Mouse (Mus musculus) heart, embryonic 16.5 days (tissue): ENCODE results near the gene R3hdml. TPM values are rescaled to one million over a fixed set of nuclear protein-coding genes. Genes with fewer than 3 reads are reported as not detected.
A peak's percentile ranks its signal among the peaks of the same experiment; 100 is the strongest.
"Not testable (repeated sequence)": the region's sequence is repeated elsewhere in the genome, so short reads cannot be mapped to it uniquely, and the experiment has no call there.

ENCODE experiments used
- ATAC-seq: fragments of 200-750 bp; cut with Nextera tagmentation; replicated peaks from 2 replicates; pipeline ENCODE4 v1.8.0; 2017; ENCODE audit warnings: moderate number of reproducible peaks; ENCODE audit not compliant: insufficient read depth, low FRiP score; ENCODE audit errors: extremely low read depth
- H3K27ac ChIP-seq: fragments of 300-500 bp; sonication (generic); 2 replicates; pipeline ENCODE4 v1.5.1; 2014; ENCODE audit warnings: mild to moderate bottlenecking, low read length, control low read depth, moderate library complexity
- H3K27me3 ChIP-seq: fragments of 300-500 bp; sonication (generic); 2 replicates; pipeline ENCODE4 v1.6.1; 2014; ENCODE audit warnings: low read length, mixed read lengths; ENCODE audit not compliant: control insufficient read depth, insufficient read depth
- H3K36me3 ChIP-seq: fragments of 300-500 bp; sonication (generic); 2 replicates; pipeline ENCODE4 v1.6.1; 2014; ENCODE audit not compliant: control insufficient read depth, insufficient read depth
- H3K4me1 ChIP-seq: fragments of 300-500 bp; sonication (generic); 2 replicates; pipeline ENCODE4 v1.6.1; 2014; ENCODE audit warnings: low read length, mixed read lengths; ENCODE audit not compliant: control insufficient read depth, insufficient read depth
- H3K4me2 ChIP-seq: fragments of 300-500 bp; sonication (generic); 2 replicates; pipeline ENCODE4 v1.6.1; 2014; ENCODE audit warnings: low read depth, mild to moderate bottlenecking, control low read depth, low read length
- H3K4me3 ChIP-seq: fragments of 300-500 bp; sonication (generic); 2 replicates; pipeline ENCODE4 v1.5.1; 2014; ENCODE audit warnings: mild to moderate bottlenecking, control low read depth, low read length
- H3K9ac ChIP-seq: fragments of 300-500 bp; sonication (generic); 2 replicates; pipeline ENCODE4 v1.6.1; 2014; ENCODE audit warnings: low read length, control low read depth
- H3K9me3 ChIP-seq: fragments of 300-500 bp; sonication (generic); replicated peaks from 2 replicates; pipeline ENCODE4 v1.6.1; 2016; ENCODE audit warnings: low read length; ENCODE audit not compliant: control insufficient read depth
- WGBS: fragments of 180-500 bp; shearing (Covaris S2); extraction: QIAGEN DNeasy Blood & Tissue Kit; methylation state at CpG from one replicate; pipeline ENCODE4 v1.1.7; 2014; 5-methylcytosine and 5-hydroxymethylcytosine counted together
- polyA plus RNA-seq: library from polyadenylated mRNA; unstranded; fragments of >200 nt; fragmentation: Nextera tagmentation; extraction: Ambion mirVana; gene quantifications from 2 replicates; pipeline ENCODE4 v1.2.1, GENCODE M21; 2015

The R3hdml gene
- polyA plus RNA-seq, 1 experiment from 2014 or later = not detected

DNA sequence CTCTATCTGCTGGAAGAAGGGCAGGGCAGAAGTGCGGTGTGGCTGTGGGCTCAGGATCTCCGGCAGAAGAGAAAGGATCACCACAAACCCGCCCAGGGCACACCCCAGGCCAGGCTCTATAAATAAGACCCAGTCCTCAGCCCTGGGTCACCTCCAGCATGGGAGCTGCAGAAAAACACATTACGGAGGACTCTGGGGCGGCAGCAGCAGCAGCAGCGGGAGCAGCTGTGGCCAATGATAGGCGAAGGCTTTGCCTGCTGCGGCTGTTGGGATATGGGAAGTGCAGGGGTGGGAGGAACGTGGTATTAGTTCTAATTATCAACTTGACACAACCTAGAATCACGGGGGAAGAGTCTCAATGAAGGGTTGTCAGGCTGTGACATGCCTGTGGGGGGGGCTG lies 32.7 kb upstream of the R3hdml start:
- 27% methylated on average over 10 of the region's 10 CpGs for WGBS
- H3K9me3 ChIP-seq = no peaks in the 10 kb centered on the region
- 0 out of 2 replicates have a peak, but pooled peaks cover 6% of the 10 kb centered on the region for H3K27me3 ChIP-seq
- H3K4me2 ChIP-seq = peak overlapping the region; percentile 29; the same call in 1 of the 2 replicates
- no peak for ATAC-seq
- H3K4me1 ChIP-seq = peaks cover 15% of the 10 kb centered on the region
- no peak overlapping the region for H3K9ac ChIP-seq
- H3K36me3 ChIP-seq = no peaks in the 10 kb centered on the region
- H3K27ac ChIP-seq = no peak overlapping the region
- H3K4me3 ChIP-seq = peak overlapping the region; percentile 1; the same call in 1 of the 2 replicates

DNA sequence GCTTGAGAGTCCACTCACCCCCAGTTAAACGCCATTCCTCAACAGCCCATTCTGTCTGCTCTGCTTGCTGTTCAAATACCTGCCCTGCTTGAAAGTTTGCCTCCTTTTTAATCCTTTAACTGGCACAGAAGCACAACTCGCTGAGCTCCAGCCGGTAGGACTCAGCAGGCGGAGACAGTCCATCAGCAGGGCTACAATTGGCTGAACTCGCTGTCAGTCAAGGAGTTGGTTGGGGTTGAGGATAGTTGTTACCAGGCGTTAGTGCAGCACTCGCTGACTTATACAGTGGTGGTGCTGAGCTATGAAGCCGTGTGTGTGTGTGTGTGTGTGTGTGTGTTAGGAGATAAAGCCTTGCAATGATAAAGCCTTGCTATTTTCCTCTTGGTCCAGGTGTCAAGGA lies 31.5 kb upstream of the R3hdml start:
- H3K27me3 ChIP-seq = 0 out of 2 replicates have a peak, but pooled peaks cover 6% of the 10 kb centered on the region
- 84% methylated on average over 8 of the region's 8 CpGs for WGBS
- peaks cover 26% of the 10 kb centered on the region for H3K4me1 ChIP-seq
- H3K27ac ChIP-seq = no peak overlapping the region
- H3K4me2 ChIP-seq = no peak overlapping the region
- no peak overlapping the region for H3K4me3 ChIP-seq
- no peaks in the 10 kb centered on the region for H3K9me3 ChIP-seq
- H3K9ac ChIP-seq = no peak overlapping the region
- no peak for ATAC-seq
- H3K36me3 ChIP-seq = no peaks in the 10 kb centered on the region

DNA sequence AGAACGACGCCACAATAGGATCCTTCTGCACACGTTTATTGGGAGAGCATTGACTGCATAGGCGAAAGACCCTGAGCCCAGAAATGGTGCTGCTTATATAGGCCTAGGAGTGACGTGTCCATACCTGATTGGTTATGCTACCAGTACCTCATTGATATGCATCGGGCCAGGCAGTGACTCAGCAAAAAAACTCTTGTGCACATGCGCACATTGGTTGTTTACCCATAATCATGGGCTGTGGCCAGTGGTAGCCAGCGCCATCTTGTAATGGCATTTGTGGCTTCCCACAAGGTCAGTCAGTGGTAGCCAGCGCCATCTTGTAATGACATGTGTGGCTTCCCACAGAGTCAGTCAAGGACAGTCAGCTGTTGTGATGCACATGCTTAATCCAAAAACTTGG lies 30.8 kb upstream of the R3hdml start:
- not testable (repeated sequence) for H3K9ac ChIP-seq, H3K4me3 ChIP-seq, H3K27ac ChIP-seq, H3K4me2 ChIP-seq, H3K9me3 ChIP-seq, ATAC-seq, H3K27me3 ChIP-seq, H3K36me3 ChIP-seq
- peaks cover 28% of the 10 kb centered on the region for H3K4me1 ChIP-seq
- WGBS = 93% methylated on average over 9 of the region's 9 CpGs

DNA sequence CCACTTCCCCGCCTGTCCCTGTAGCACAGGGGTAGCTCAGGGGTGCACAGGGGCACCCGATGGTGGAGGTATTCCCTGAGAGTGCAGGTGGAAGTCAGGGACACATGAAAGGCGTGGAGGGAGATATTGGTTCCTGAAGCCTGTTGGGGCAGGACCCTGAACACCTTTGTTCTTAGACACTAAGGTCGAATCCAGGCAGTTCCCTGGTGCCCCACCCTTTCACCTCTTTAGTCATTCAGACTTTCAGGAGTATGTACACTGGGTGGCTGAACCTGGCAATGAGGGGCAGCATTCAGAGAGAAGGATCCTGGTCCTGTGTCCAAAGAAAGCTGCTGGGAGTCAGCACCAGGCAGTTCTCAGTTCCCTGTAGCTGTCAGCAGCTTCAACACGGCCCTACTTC lies 29.7 kb upstream of the R3hdml start:
- no peaks in the 10 kb centered on the region for H3K36me3 ChIP-seq
- no peak for ATAC-seq
- H3K9ac ChIP-seq = no peak overlapping the region
- H3K27me3 ChIP-seq = 0 out of 2 replicates have a peak, but pooled peaks cover 4% of the 10 kb centered on the region
- H3K4me2 ChIP-seq = no peak overlapping the region
- H3K27ac ChIP-seq = no peak overlapping the region
- H3K4me3 ChIP-seq = no peak overlapping the region
- H3K4me1 ChIP-seq = peaks cover 28% of the 10 kb centered on the region
- 68% methylated on average over 5 of the region's 5 CpGs for WGBS
- H3K9me3 ChIP-seq = no peaks in the 10 kb centered on the region

DNA sequence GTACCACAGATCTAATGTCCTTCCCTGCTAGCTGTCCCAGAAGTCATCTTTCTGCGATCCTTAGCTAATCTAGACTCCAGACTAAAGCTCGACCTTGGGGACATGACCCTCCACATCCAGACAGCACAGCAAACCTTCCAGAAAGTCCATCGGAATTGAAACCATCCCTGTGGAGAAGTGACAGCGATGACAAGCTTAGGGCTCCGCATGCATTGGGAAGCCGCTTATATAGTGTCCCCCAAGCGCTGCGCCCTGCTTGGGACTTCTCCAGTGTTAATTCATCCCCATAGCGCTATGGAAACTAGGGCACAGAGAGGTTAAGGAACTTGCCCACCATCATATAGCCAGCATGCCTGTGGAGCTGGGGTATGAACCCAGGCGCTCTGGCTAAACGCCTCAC lies 29.3 kb upstream of the R3hdml start:
- peaks cover 28% of the 10 kb centered on the region for H3K4me1 ChIP-seq
- no peaks in the 10 kb centered on the region for H3K36me3 ChIP-seq
- WGBS = 57% methylated on average over 11 of the region's 11 CpGs
- H3K4me3 ChIP-seq = no peak overlapping the region
- H3K4me2 ChIP-seq = 0 out of 2 replicates have a peak overlapping the region, but pooled peaks have one; percentile 20
- H3K9me3 ChIP-seq = no peaks in the 10 kb centered on the region
- no peak overlapping the region for H3K27ac ChIP-seq
- no peak overlapping the region for H3K9ac ChIP-seq
- ATAC-seq = no peak
- 0 out of 2 replicates have a peak, but pooled peaks cover 4% of the 10 kb centered on the region for H3K27me3 ChIP-seq

DNA sequence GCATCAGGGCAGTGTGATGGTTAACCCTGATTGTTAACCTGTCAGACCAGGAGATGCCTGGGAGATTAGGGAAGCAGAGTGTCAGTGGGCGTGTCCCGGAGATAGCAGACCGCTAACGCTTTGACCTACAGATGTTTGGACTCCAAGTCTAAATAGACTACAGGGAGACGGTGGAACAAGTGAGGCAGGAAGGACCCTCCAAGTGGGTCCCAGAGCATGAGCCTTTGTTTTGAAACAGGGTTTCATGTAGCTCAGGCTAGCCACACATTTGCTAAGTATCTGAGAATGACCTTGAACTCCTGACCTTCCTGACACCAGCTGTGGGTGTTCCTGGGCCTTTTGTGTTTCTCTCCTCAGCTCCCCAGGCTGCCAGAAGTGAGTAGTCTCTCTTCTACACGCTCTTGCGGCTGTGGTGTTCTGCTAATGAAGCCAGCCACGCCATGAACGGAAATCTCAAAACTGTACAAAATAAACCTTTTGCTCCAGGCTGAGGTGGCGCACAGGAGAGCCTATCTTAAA lies 28.8 kb upstream of the R3hdml start:
- Histone ChIP-seq H3K4me3 (no peak overlapping the region), H3K27ac (no peak overlapping the region), H3K27me3 (no peaks in the 10 kb centered on the region), H3K36me3 (no peaks in the 10 kb centered on the region), H3K4me1 (peaks cover 28% of the 10 kb centered on the region), H3K9me3 (no peaks in the 10 kb centered on the region), H3K4me2 (no peak overlapping the region), H3K9ac (no peak overlapping the region)
- WGBS = 59% methylated on average over 10 of the region's 10 CpGs
- no peak for ATAC-seq

DNA sequence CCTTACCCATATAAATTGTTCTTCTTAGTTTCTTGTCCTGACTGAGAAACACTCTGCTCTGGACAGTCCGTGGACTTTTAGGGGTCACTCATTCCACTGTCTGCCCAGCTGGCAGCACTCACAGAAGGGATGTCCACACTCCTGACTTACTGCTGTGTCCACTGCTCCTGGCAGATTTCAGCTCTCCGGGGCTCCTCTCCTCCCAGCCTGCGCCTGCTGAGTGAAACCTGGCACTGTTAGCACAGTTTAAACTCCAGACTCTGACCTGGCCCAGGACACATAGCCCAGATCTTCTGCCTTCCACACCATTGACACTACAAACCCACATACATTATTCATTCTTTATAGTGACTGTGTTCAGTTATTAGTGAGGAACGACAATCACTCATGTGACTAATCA lies 28.1 kb upstream of the R3hdml start:
- 39% methylated on average over 4 of the region's 4 CpGs for WGBS
- Histone ChIP-seq H3K9me3 (no peaks in the 10 kb centered on the region), H3K4me1 (peaks cover 24% of the 10 kb centered on the region), H3K4me3 (no peak overlapping the region), H3K27ac (peak overlapping the region; percentile 51), H3K9ac (no peak overlapping the region), H3K36me3 (peaks cover under 1% of the 10 kb centered on the region; the same call in 1 of the 2 replicates), H3K27me3 (no peaks in the 10 kb centered on the region), H3K4me2 (peak overlapping the region; percentile 18; the same call in 1 of the 2 replicates)
- ATAC-seq = peak; percentile 43; the same call in 1 of the 2 replicates

DNA sequence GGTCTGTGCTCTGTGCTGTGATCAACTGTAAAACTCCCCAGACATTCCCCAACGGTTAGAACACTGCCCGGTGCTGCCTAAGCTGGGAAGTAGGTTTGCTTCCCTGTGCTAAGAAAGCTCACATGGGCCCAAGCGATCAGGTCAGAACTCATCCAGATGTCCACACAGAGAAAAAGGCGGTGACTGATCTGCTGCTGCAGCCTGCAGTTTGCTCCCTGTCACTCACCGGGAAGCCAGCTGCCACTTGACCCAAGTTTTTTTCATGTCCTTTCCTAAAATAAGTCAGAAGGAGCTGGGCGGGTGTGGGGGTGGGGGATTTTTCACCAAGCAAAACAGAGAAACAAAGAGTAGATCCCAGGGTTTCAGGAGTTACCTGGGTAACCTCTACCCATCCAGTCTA lies 27.6 kb upstream of the R3hdml start:
- Histone ChIP-seq H3K4me1 (peaks cover 22% of the 10 kb centered on the region), H3K4me3 (no peak overlapping the region), H3K9ac (no peak overlapping the region), H3K27me3 (no peaks in the 10 kb centered on the region), H3K4me2 (peak overlapping the region; percentile 18; the same call in 1 of the 2 replicates), H3K27ac (peak overlapping the region; percentile 51), H3K36me3 (peaks cover 6% of the 10 kb centered on the region; the same call in 1 of the 2 replicates), H3K9me3 (no peaks in the 10 kb centered on the region)
- 32% methylated on average over 6 of the region's 6 CpGs for WGBS
- ATAC-seq = peak; percentile 54

DNA sequence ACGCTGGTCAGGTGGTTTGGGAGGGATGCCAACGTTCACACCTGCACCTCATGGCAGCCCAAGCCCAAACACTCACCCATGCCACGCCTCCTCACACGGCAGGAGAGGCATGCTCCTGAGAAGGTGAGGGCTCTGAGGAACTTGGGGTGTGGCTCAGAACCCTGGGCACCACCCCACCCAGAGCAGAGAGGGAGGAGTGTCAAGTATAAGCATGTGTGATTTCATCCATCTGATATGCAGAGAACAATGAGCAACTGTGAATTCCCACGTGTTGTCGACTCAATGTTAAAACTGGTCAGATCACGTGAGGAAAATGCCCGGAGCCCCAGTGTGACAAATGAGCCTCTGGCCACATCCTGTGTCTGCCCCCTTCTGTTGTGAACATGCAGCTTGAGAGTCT lies 25.3 kb upstream of the R3hdml start:
- Histone ChIP-seq H3K9me3 (no peaks in the 10 kb centered on the region), H3K27me3 (no peaks in the 10 kb centered on the region), H3K9ac (no peak overlapping the region), H3K4me1 (peaks cover 31% of the 10 kb centered on the region), H3K4me2 (no peak overlapping the region), H3K4me3 (no peak overlapping the region), H3K36me3 (peaks cover 8% of the 10 kb centered on the region; the same call in 1 of the 2 replicates), H3K27ac (no peak overlapping the region)
- ATAC-seq = no peak
- WGBS = 45% methylated on average over 8 of the region's 8 CpGs
